Mouse (Mus musculus) testis, adult 2 months (tissue): Measurements from ENCODE around the gene Wnt4. TPM values are rescaled to one million over a fixed set of nuclear protein-coding genes. Genes with fewer than 3 reads are reported as not detected.

Source experiments
- H3K27ac ChIP-seq: fragments of 200-500 bp; 2 replicates; pipeline ENCODE4 v1.5.1; 2012; ENCODE audit warnings: low read depth, low read length; ENCODE audit not compliant: control insufficient read depth, insufficient read depth
- H3K27me3 ChIP-seq: fragments of 200-500 bp; 2 replicates; pipeline ENCODE4 v1.6.1; 2012; ENCODE audit warnings: mild to moderate bottlenecking, low read length, moderate library complexity; ENCODE audit not compliant: control insufficient read depth, insufficient read depth
- H3K36me3 ChIP-seq: fragments of 200-500 bp; 2 replicates; pipeline ENCODE4 v1.6.1; 2012; ENCODE audit warnings: mild to moderate bottlenecking, low read length; ENCODE audit not compliant: control insufficient read depth, insufficient read depth
- H3K4me1 ChIP-seq: fragments of 200-500 bp; 2 replicates; pipeline ENCODE4 v1.6.1; 2012; ENCODE audit warnings: low read length; ENCODE audit not compliant: control insufficient read depth, insufficient read depth
- H3K4me3 ChIP-seq: fragments of 200-500 bp; 2 replicates; pipeline ENCODE4 v1.5.1; 2012; ENCODE audit warnings: low read depth, mild to moderate bottlenecking, low read length, moderate library complexity, mixed read lengths; ENCODE audit not compliant: control insufficient read depth
- CTCF ChIP-seq: fragments of 200-500 bp; IDR thresholded peaks from 2 replicates; pipeline ENCODE4 v1.5.1; 2012; ENCODE audit warnings: low read depth, mild to moderate bottlenecking, inconsistent platforms, low read length, moderate library complexity; ENCODE audit not compliant: control insufficient read depth, insufficient read depth, insufficient replicate concordance
- POLR2A ChIP-seq: fragments of 200-500 bp; IDR thresholded peaks from 2 replicates; pipeline ENCODE4 v1.6.1; 2012; ENCODE audit warnings: low read depth, mild to moderate bottlenecking, inconsistent platforms, low read length, moderate library complexity; ENCODE audit not compliant: control insufficient read depth
- polyA plus RNA-seq: library from polyadenylated mRNA; depleted of rRNA; stranded (reverse); fragments of >200 nt; gene quantifications from 2 replicates; pipeline ENCODE4 v1.2.3, GENCODE M21; 2012

The Wnt4 gene
- polyA plus RNA-seq, 1 experiment: 0.05 TPM

GRCm38 (mm10) chr4:137287206-137287605 is 9.9 kb downstream of the Wnt4 start:
- Histone ChIP-seq H3K27me3 (no peaks in the 10 kb centered on the region), H3K27ac (no peak overlapping the region), H3K36me3 (no peaks in the 10 kb centered on the region), H3K4me1 (peaks cover 3% of the 10 kb centered on the region), H3K4me3 (no peak overlapping the region)
- TF ChIP-seq CTCF: no peak
- TF ChIP-seq POLR2A: no peak

GRCm38 (mm10) chr4:137287818-137288217 is 10.5 kb downstream of the Wnt4 start:
- Histone ChIP-seq H3K4me1 (peaks cover 3% of the 10 kb centered on the region), H3K27ac (no peak overlapping the region), H3K27me3 (no peaks in the 10 kb centered on the region), H3K4me3 (no peak overlapping the region), H3K36me3 (no peaks in the 10 kb centered on the region)
- TF ChIP-seq CTCF (peak; percentile 82; the same call in 1 of the 2 replicates), POLR2A (no peak)

GRCm38 (mm10) chr4:137289701-137290100 is 12.4 kb downstream of the Wnt4 start:
- TF ChIP-seq POLR2A (no peak), CTCF (no peak)
- Histone ChIP-seq H3K27me3 (no peaks in the 10 kb centered on the region), H3K27ac (no peak overlapping the region), H3K4me3 (no peak overlapping the region), H3K36me3 (no peaks in the 10 kb centered on the region), H3K4me1 (peaks cover 3% of the 10 kb centered on the region)

- Histone ChIP-seq H3K36me3 (no peaks in the 10 kb centered on the region), H3K27me3 (no peaks in the 10 kb centered on the region), H3K4me3 (no peak overlapping the region), H3K4me1 (peaks cover 3% of the 10 kb centered on the region), H3K27ac (no peak overlapping the region)
- TF ChIP-seq CTCF (no peak), POLR2A (no peak)
Observed at GRCm38 (mm10) chr4:137290250-137290649, 13.0 kb downstream of the Wnt4 start.

- Histone ChIP-seq H3K4me3 (no peak overlapping the region), H3K27ac (no peak overlapping the region), H3K4me1 (peaks cover 3% of the 10 kb centered on the region), H3K27me3 (no peaks in the 10 kb centered on the region), H3K36me3 (no peaks in the 10 kb centered on the region)
- no peak for TF ChIP-seq CTCF
Observed at GRCm38 (mm10) chr4:137292625-137293024, 15.3 kb downstream of the Wnt4 start.

GRCm38 (mm10) chr4:137294032-137294431 is 16.7 kb downstream of the Wnt4 start:
- TF ChIP-seq CTCF (no peak), POLR2A (no peak)
- H3K4me3 ChIP-seq: no peak overlapping the region
- peaks cover 3% of the 10 kb centered on the region for H3K4me1 ChIP-seq
- no peak overlapping the region for H3K27ac ChIP-seq
- H3K36me3 ChIP-seq: no peaks in the 10 kb centered on the region
- H3K27me3 ChIP-seq: no peaks in the 10 kb centered on the region

- no peaks in the 10 kb centered on the region for H3K36me3 ChIP-seq
Observed at GRCm38 (mm10) chr4:137294474-137294873, 17.2 kb downstream of the Wnt4 start.

GRCm38 (mm10) chr4:137294951-137295350 is 17.7 kb downstream of the Wnt4 start:
- TF ChIP-seq POLR2A (no peak), CTCF (no peak)
- no peaks in the 10 kb centered on the region for H3K27me3 ChIP-seq
- no peak overlapping the region for H3K27ac ChIP-seq
- no peak overlapping the region for H3K4me3 ChIP-seq
- H3K4me1 ChIP-seq: peaks cover 3% of the 10 kb centered on the region
- H3K36me3 ChIP-seq: no peaks in the 10 kb centered on the region

More at GRCm38 (mm10) chr4:137294474-137294873, 17.2 kb downstream of the Wnt4 start:
- peaks cover 3% of the 10 kb centered on the region for H3K4me1 ChIP-seq
- H3K27ac ChIP-seq: no peak overlapping the region
- no peaks in the 10 kb centered on the region for H3K27me3 ChIP-seq
- no peak overlapping the region for H3K4me3 ChIP-seq
- TF ChIP-seq POLR2A (no peak), CTCF (no peak)
